Mouse (Mus musculus) lung, embryonic 15.5 days (tissue): ENCODE measurements around the gene Cpsf4l. TPM values are rescaled to one million over a fixed set of nuclear protein-coding genes. Genes with fewer than 3 reads are reported as not detected.
"Not testable (repeated sequence)": the region's sequence is repeated elsewhere in the genome, so short reads cannot be mapped to it uniquely, and the experiment has no call there.

ENCODE experiments used
- ATAC-seq: fragments of 200-750 bp; cut with Nextera tagmentation; 2 replicates; pipeline ENCODE4 v1.8.0; 2017; ENCODE audit warnings: moderate number of reproducible peaks, borderline replicate concordance; ENCODE audit not compliant: low FRiP score, low TSS enrichment; ENCODE audit errors: extremely low read depth
- H3K27ac ChIP-seq: fragments of 300-500 bp; sonication (generic); 2 replicates; pipeline ENCODE4 v1.5.1; 2015; ENCODE audit warnings: moderate library complexity, mild to moderate bottlenecking, inconsistent platforms
- H3K27me3 ChIP-seq: fragments of 300-500 bp; sonication (generic); 2 replicates; pipeline ENCODE4 v1.6.1; 2015; ENCODE audit warnings: inconsistent platforms
- H3K36me3 ChIP-seq: fragments of 300-500 bp; sonication (generic); 2 replicates; pipeline ENCODE4 v1.6.1; 2015; ENCODE audit warnings: inconsistent platforms
- H3K4me1 ChIP-seq: fragments of 300-500 bp; sonication (generic); 2 replicates; pipeline ENCODE4 v1.6.1; 2015; ENCODE audit warnings: inconsistent platforms
- H3K4me2 ChIP-seq: fragments of 300-500 bp; sonication (generic); 2 replicates; pipeline ENCODE4 v1.6.1; 2015; ENCODE audit warnings: inconsistent platforms, mild to moderate bottlenecking, moderate library complexity
- H3K4me3 ChIP-seq: fragments of 300-500 bp; sonication (generic); 2 replicates; pipeline ENCODE4 v1.5.1; 2015; ENCODE audit warnings: mild to moderate bottlenecking, inconsistent platforms
- H3K9ac ChIP-seq: fragments of 300-500 bp; sonication (generic); 2 replicates; pipeline ENCODE4 v1.6.1; 2015; ENCODE audit warnings: inconsistent platforms
- H3K9me3 ChIP-seq: fragments of 300-500 bp; sonication (generic); 2 replicates; pipeline ENCODE4 v1.6.1; 2016; ENCODE audit warnings: inconsistent platforms
- WGBS: fragments of 180-500 bp; shearing (Covaris S2); methylation state at CpG from one replicate; pipeline ENCODE4 v1.1.7; 2015; 5-methylcytosine and 5-hydroxymethylcytosine counted together
- polyA plus RNA-seq: library from polyadenylated mRNA; unstranded; fragments of >200 nt; fragmentation: Nextera tagmentation; extraction: Ambion mirVana; gene quantifications from 2 replicates; pipeline ENCODE4 v1.2.1, GENCODE M21; 2015

Cpsf4l gene
- polyA plus RNA-seq, 1 experiment from 2014 or later = 2.7 TPM

GRCm38 (mm10) chr11:113660213-113660612, 49.6 kb downstream of the Cpsf4l start:
- peaks cover 84% of the 10 kb centered on the region for H3K36me3 ChIP-seq
- WGBS = 98% methylated on average over 3 of the region's 3 CpGs
- ATAC-seq = not testable (repeated sequence)

GRCm38 (mm10) chr11:113658763-113659162, 51.1 kb downstream of the Cpsf4l start:
- Histone ChIP-seq H3K27ac (no peak overlapping the region), H3K36me3 (peaks cover 91% of the 10 kb centered on the region), H3K27me3 (no peaks in the 10 kb centered on the region), H3K9ac (no peak overlapping the region), H3K9me3 (no peaks in the 10 kb centered on the region), H3K4me1 (no peaks in the 10 kb centered on the region), H3K4me2 (no peak overlapping the region), H3K4me3 (no peak overlapping the region)
- WGBS = 73% methylated on average over 4 of the region's 4 CpGs
- no peak for ATAC-seq

More at GRCm38 (mm10) chr11:113660213-113660612, 49.6 kb downstream of the Cpsf4l start:
- not testable (repeated sequence) for H3K4me2 ChIP-seq, H3K27ac ChIP-seq, H3K4me1 ChIP-seq, H3K9me3 ChIP-seq, H3K27me3 ChIP-seq, H3K9ac ChIP-seq, H3K4me3 ChIP-seq

- Histone ChIP-seq H3K36me3 (peaks cover 91% of the 10 kb centered on the region), H3K27ac (no peak overlapping the region), H3K4me2 (no peak overlapping the region), H3K9me3 (no peaks in the 10 kb centered on the region), H3K4me3 (no peak overlapping the region), H3K27me3 (no peaks in the 10 kb centered on the region), H3K9ac (no peak overlapping the region), H3K4me1 (no peaks in the 10 kb centered on the region)
- 86% methylated on average over 8 of the region's 8 CpGs for WGBS
- no peak for ATAC-seq
Measured at GRCm38 (mm10) chr11:113658319-113658718, 51.5 kb downstream of the Cpsf4l start.

- Histone ChIP-seq H3K4me3 (no peak overlapping the region), H3K4me1 (no peaks in the 10 kb centered on the region), H3K27ac (no peak overlapping the region), H3K4me2 (no peak overlapping the region), H3K27me3 (no peaks in the 10 kb centered on the region), H3K36me3 (peaks cover 96% of the 10 kb centered on the region), H3K9ac (no peak overlapping the region), H3K9me3 (no peaks in the 10 kb centered on the region)
- no peak for ATAC-seq
- WGBS = 46% methylated on average over 4 of the region's 4 CpGs
Measured at GRCm38 (mm10) chr11:113657221-113657620, 52.6 kb downstream of the Cpsf4l start.

GRCm38 (mm10) chr11:113656511-113656932, 53.3 kb downstream of the Cpsf4l start:
- H3K9me3 ChIP-seq = no peaks in the 10 kb centered on the region
- H3K4me1 ChIP-seq = 0 out of 2 replicates have a peak, but pooled peaks cover 3% of the 10 kb centered on the region
- ATAC-seq = no peak
- no peak overlapping the region for H3K27ac ChIP-seq
- no peak overlapping the region for H3K4me2 ChIP-seq
- WGBS = 80% methylated on average over 8 of the region's 8 CpGs
- H3K4me3 ChIP-seq = no peak overlapping the region
- no peak overlapping the region for H3K9ac ChIP-seq
- H3K36me3 ChIP-seq = peaks cover 94% of the 10 kb centered on the region
- no peaks in the 10 kb centered on the region for H3K27me3 ChIP-seq

GRCm38 (mm10) chr11:113654561-113655270, 55.1 kb downstream of the Cpsf4l start:
- Histone ChIP-seq H3K27me3 (no peaks in the 10 kb centered on the region), H3K4me1 (peaks cover 16% of the 10 kb centered on the region), H3K36me3 (peaks cover 79% of the 10 kb centered on the region), H3K4me2 (no peak overlapping the region), H3K4me3 (no peak overlapping the region), H3K9me3 (no peaks in the 10 kb centered on the region), H3K27ac (no peak overlapping the region), H3K9ac (no peak overlapping the region)
- 73% methylated on average over 18 of the region's 18 CpGs for WGBS
- no peak for ATAC-seq

GRCm38 (mm10) chr11:113654105-113654504, 55.7 kb downstream of the Cpsf4l start:
- no peak overlapping the region for H3K4me2 ChIP-seq
- no peak overlapping the region for H3K9ac ChIP-seq
- H3K4me1 ChIP-seq = peaks cover 16% of the 10 kb centered on the region
- H3K36me3 ChIP-seq = peaks cover 73% of the 10 kb centered on the region
- 93% methylated on average over 15 of the region's 15 CpGs for WGBS
- no peak for ATAC-seq
- H3K4me3 ChIP-seq = no peak overlapping the region
- no peaks in the 10 kb centered on the region for H3K9me3 ChIP-seq
- H3K27ac ChIP-seq = no peak overlapping the region
- H3K27me3 ChIP-seq = no peaks in the 10 kb centered on the region

- WGBS = 88% methylated on average over 6 of the region's 6 CpGs
- Histone ChIP-seq H3K4me2 (no peak overlapping the region), H3K9me3 (no peaks in the 10 kb centered on the region), H3K4me1 (peaks cover 25% of the 10 kb centered on the region), H3K27me3 (no peaks in the 10 kb centered on the region), H3K4me3 (no peak overlapping the region), H3K36me3 (peaks cover 58% of the 10 kb centered on the region), H3K27ac (no peak overlapping the region), H3K9ac (no peak overlapping the region)
- ATAC-seq = no peak
Measured at GRCm38 (mm10) chr11:113652516-113652915, 57.3 kb downstream of the Cpsf4l start.

- H3K9ac ChIP-seq = no peak overlapping the region
- peaks cover 51% of the 10 kb centered on the region for H3K36me3 ChIP-seq
- ATAC-seq = no peak
- H3K4me1 ChIP-seq = peaks cover 25% of the 10 kb centered on the region
- H3K9me3 ChIP-seq = no peaks in the 10 kb centered on the region
- H3K4me2 ChIP-seq = no peak overlapping the region
- 33% methylated on average over 8 of the region's 8 CpGs for WGBS
- peak overlapping the region; percentile 22; the same call in 1 of the 2 replicates for H3K27ac ChIP-seq
- no peak overlapping the region for H3K4me3 ChIP-seq
- H3K27me3 ChIP-seq = no peaks in the 10 kb centered on the region
Measured at GRCm38 (mm10) chr11:113651907-113652273, 57.9 kb downstream of the Cpsf4l start.

- Histone ChIP-seq H3K36me3 (peaks cover 46% of the 10 kb centered on the region), H3K27ac (peak overlapping the region; percentile 22), H3K4me2 (no peak overlapping the region), H3K4me1 (peaks cover 25% of the 10 kb centered on the region), H3K27me3 (no peaks in the 10 kb centered on the region), H3K9me3 (no peaks in the 10 kb centered on the region), H3K9ac (no peak overlapping the region), H3K4me3 (no peak overlapping the region)
- 54% methylated on average over 22 of the region's 22 CpGs for WGBS
- ATAC-seq = no peak
Measured at GRCm38 (mm10) chr11:113651206-113651906, 58.5 kb downstream of the Cpsf4l start.

- Histone ChIP-seq H3K9me3 (no peaks in the 10 kb centered on the region), H3K4me1 (peaks cover 25% of the 10 kb centered on the region), H3K9ac (peak within 1 kb of the TSS; percentile 89), H3K4me2 (peak within 1 kb of the TSS; percentile 59), H3K4me3 (peak within 1 kb of the TSS; percentile 91), H3K36me3 (peaks cover 28% of the 10 kb centered on the region), H3K27me3 (no peaks in the 10 kb centered on the region), H3K27ac (peak within 1 kb of the TSS; percentile 85)
- ATAC-seq = peak; percentile 80
- WGBS = under 1% methylated on average over 47 of the region's 91 CpGs
Measured at GRCm38 (mm10) chr11:113649353-113650210, 60.2 kb downstream of the Cpsf4l start, which contains the start of gene Slc39a11. Slc39a11 (minus strand) TSS chr11:113650079.
